Mouse (Mus musculus) liver, embryonic 11.5 days (tissue): ENCODE measurements at regions not wholly inside any gene's neighbourhood (a gene's known extent, or its start where the extent isn't known, plus 50 kb on each side); places are given as distances from the start of the nearest gene placed in this dataset.

Experiments
- ATAC-seq: fragments of 200-750 bp; cut with Nextera tagmentation; replicated peaks from 2 replicates; pipeline ENCODE4 v1.8.0; 2017; ENCODE audit warnings: moderate number of reproducible peaks, mild to moderate bottlenecking, moderate TSS enrichment, moderate library complexity; ENCODE audit not compliant: low FRiP score
- DNase-seq: peaks from one replicate; pipeline ENCODE4 v3.0.0-alpha.2; 2017; ENCODE audit warnings: low spot score
- H3K27ac ChIP-seq: fragments of 300-500 bp; sonication (generic); 2 replicates; pipeline ENCODE4 v1.5.1; 2014; ENCODE audit warnings: mild to moderate bottlenecking, low read depth, low read length, control low read depth
- H3K27me3 ChIP-seq: fragments of 300-500 bp; sonication (generic); replicated peaks from 2 replicates; pipeline ENCODE4 v1.6.1; 2014; ENCODE audit warnings: low read length, mixed read lengths; ENCODE audit not compliant: control insufficient read depth, insufficient read depth
- H3K36me3 ChIP-seq: fragments of 300-500 bp; sonication (generic); 2 replicates; pipeline ENCODE4 v1.6.1; 2014; ENCODE audit warnings: mild to moderate bottlenecking, low read length, moderate library complexity, mixed read lengths; ENCODE audit not compliant: control insufficient read depth, insufficient read depth
- H3K4me1 ChIP-seq: fragments of 300-500 bp; sonication (generic); replicated peaks from 2 replicates; pipeline ENCODE4 v1.6.1; 2014; ENCODE audit warnings: low read length, mixed read lengths; ENCODE audit not compliant: control insufficient read depth, insufficient read depth
- H3K4me2 ChIP-seq: fragments of 300-500 bp; sonication (generic); 2 replicates; pipeline ENCODE4 v1.6.1; 2014; ENCODE audit warnings: mild to moderate bottlenecking, control low read depth, moderate library complexity
- H3K4me3 ChIP-seq: fragments of 300-500 bp; sonication (generic); 2 replicates; pipeline ENCODE4 v1.5.1; 2014; ENCODE audit warnings: low read depth, low read length, control low read depth
- H3K9ac ChIP-seq: fragments of 300-500 bp; sonication (generic); 2 replicates; pipeline ENCODE4 v1.6.1; 2014; ENCODE audit warnings: low read depth, low read length, control low read depth
- H3K9me3 ChIP-seq: fragments of 300-500 bp; sonication (generic); 2 replicates; pipeline ENCODE4 v1.6.1; 2016; ENCODE audit warnings: low read length, inconsistent platforms, mixed read lengths; ENCODE audit not compliant: control insufficient read depth
- WGBS: fragments of 180-500 bp; shearing (Covaris S2); extraction: QIAGEN DNeasy Blood & Tissue Kit; methylation state at CpG from one replicate; pipeline ENCODE4 v1.1.7; 2014; 5-methylcytosine and 5-hydroxymethylcytosine counted together

- Histone ChIP-seq H3K4me2 (no peak overlapping the region), H3K9ac (no peak overlapping the region), H3K36me3 (no peaks in the 10 kb centered on the region), H3K9me3 (no peaks in the 10 kb centered on the region), H3K27me3 (no peaks in the 10 kb centered on the region), H3K4me3 (no peak overlapping the region), H3K27ac (no peak overlapping the region), H3K4me1 (no peaks in the 10 kb centered on the region)
- DNase-seq (no peak), ATAC-seq (no peak)
- 79% methylated on average over 6 of the region's 6 CpGs for WGBS
Observed at GRCm38 (mm10) chr9:61766187-61766586, 148.2 kb downstream of the Rplp1 start.

- H3K9me3 ChIP-seq, result no peaks in the 10 kb centered on the region
- H3K27ac ChIP-seq, result no peak overlapping the region
- H3K4me3 ChIP-seq, result no peak overlapping the region
- DNase-seq, result no peak
- no peaks in the 10 kb centered on the region for H3K4me1 ChIP-seq
- 39% methylated on average over 5 of the region's 5 CpGs for WGBS
- H3K27me3 ChIP-seq, result no peaks in the 10 kb centered on the region
- no peaks in the 10 kb centered on the region for H3K36me3 ChIP-seq
- no peak for ATAC-seq
- no peak overlapping the region for H3K4me2 ChIP-seq
- no peak overlapping the region for H3K9ac ChIP-seq
Observed at GRCm38 (mm10) chr9:61765366-61765765, 149.0 kb downstream of the Rplp1 start.

- Histone ChIP-seq H3K9ac (no peak overlapping the region), H3K4me3 (no peak overlapping the region)
- 73% methylated on average over 3 of the region's 3 CpGs for WGBS
Observed at GRCm38 (mm10) chr9:61757806-61758205, 156.5 kb downstream of the Rplp1 start.

GRCm38 (mm10) chr9:61756801-61757342 is 157.5 kb downstream of the Rplp1 start:
- no peaks in the 10 kb centered on the region for H3K36me3 ChIP-seq
- no peak overlapping the region for H3K9ac ChIP-seq
- no peaks in the 10 kb centered on the region for H3K4me1 ChIP-seq
- DNase-seq (no peak), ATAC-seq (no peak)
- WGBS, result 67% methylated on average over 24 of the region's 24 CpGs
- no peak overlapping the region for H3K27ac ChIP-seq
- peaks cover 9% of the 10 kb centered on the region; the same call in 1 of the 2 replicates for H3K27me3 ChIP-seq
- H3K9me3 ChIP-seq, result no peaks in the 10 kb centered on the region
- no peak overlapping the region for H3K4me2 ChIP-seq
- no peak overlapping the region for H3K4me3 ChIP-seq

More at GRCm38 (mm10) chr9:61757806-61758205, 156.5 kb downstream of the Rplp1 start:
- Histone ChIP-seq H3K36me3 (no peaks in the 10 kb centered on the region), H3K9me3 (no peaks in the 10 kb centered on the region), H3K27me3 (peaks cover 9% of the 10 kb centered on the region; the same call in 1 of the 2 replicates), H3K4me1 (no peaks in the 10 kb centered on the region), H3K4me2 (no peak overlapping the region), H3K27ac (no peak overlapping the region)
- DNase-seq (no peak), ATAC-seq (no peak)

- Histone ChIP-seq H3K4me2 (no peak overlapping the region), H3K4me1 (no peaks in the 10 kb centered on the region)
Observed at GRCm38 (mm10) chr9:61756224-61756800, 158.0 kb downstream of the Rplp1 start.

GRCm38 (mm10) chr9:61755311-61755710 is 159.0 kb downstream of the Rplp1 start:
- H3K36me3 ChIP-seq, result no peaks in the 10 kb centered on the region
- DNase-seq (no peak), ATAC-seq (no peak)
- no peaks in the 10 kb centered on the region for H3K4me1 ChIP-seq
- no peak overlapping the region for H3K4me3 ChIP-seq
- no peaks in the 10 kb centered on the region for H3K9me3 ChIP-seq
- 91% methylated on average over 3 of the region's 3 CpGs for WGBS
- H3K27ac ChIP-seq, result no peak overlapping the region
- peaks cover 9% of the 10 kb centered on the region; the same call in 1 of the 2 replicates for H3K27me3 ChIP-seq
- no peak overlapping the region for H3K4me2 ChIP-seq
- H3K9ac ChIP-seq, result no peak overlapping the region

More at GRCm38 (mm10) chr9:61756224-61756800, 158.0 kb downstream of the Rplp1 start:
- ATAC-seq, result no peak
- Histone ChIP-seq H3K36me3 (no peaks in the 10 kb centered on the region), H3K27ac (no peak overlapping the region), H3K4me3 (no peak overlapping the region), H3K9me3 (no peaks in the 10 kb centered on the region), H3K27me3 (peaks cover 9% of the 10 kb centered on the region; the same call in 1 of the 2 replicates), H3K9ac (no peak overlapping the region)
- DNase-seq, result no peak
- 58% methylated on average over 15 of the region's 15 CpGs for WGBS

GRCm38 (mm10) chr9:61753795-61754194 is 160.5 kb downstream of the Rplp1 start:
- Histone ChIP-seq H3K4me3 (no peak overlapping the region), H3K9ac (no peak overlapping the region), H3K9me3 (no peaks in the 10 kb centered on the region), H3K4me1 (no peaks in the 10 kb centered on the region), H3K27ac (no peak overlapping the region), H3K4me2 (no peak overlapping the region), H3K36me3 (no peaks in the 10 kb centered on the region), H3K27me3 (peaks cover 3% of the 10 kb centered on the region; the same call in 1 of the 2 replicates)
- no peak for ATAC-seq
- DNase-seq, result no peak
- WGBS, result 37% methylated on average over 10 of the region's 10 CpGs

- H3K27ac ChIP-seq, result no peak overlapping the region
- no peaks in the 10 kb centered on the region for H3K9me3 ChIP-seq
- no peak for ATAC-seq
- H3K9ac ChIP-seq, result no peak overlapping the region
- H3K4me2 ChIP-seq, result no peak overlapping the region
- H3K36me3 ChIP-seq, result no peaks in the 10 kb centered on the region
- H3K4me3 ChIP-seq, result no peak overlapping the region
- DNase-seq, result no peak
- H3K27me3 ChIP-seq, result peaks cover 3% of the 10 kb centered on the region; the same call in 1 of the 2 replicates
- no peaks in the 10 kb centered on the region for H3K4me1 ChIP-seq
- 75% methylated on average over 4 of the region's 4 CpGs for WGBS
Observed at GRCm38 (mm10) chr9:61749201-61749600, 165.1 kb downstream of the Rplp1 start.

- Histone ChIP-seq H3K27ac (no peak overlapping the region), H3K4me2 (no peak overlapping the region), H3K27me3 (peaks cover 3% of the 10 kb centered on the region; the same call in 1 of the 2 replicates), H3K4me1 (no peaks in the 10 kb centered on the region), H3K9me3 (no peaks in the 10 kb centered on the region), H3K9ac (no peak overlapping the region), H3K4me3 (no peak overlapping the region), H3K36me3 (no peaks in the 10 kb centered on the region)
- DNase-seq (no peak), ATAC-seq (no peak)
Observed at GRCm38 (mm10) chr9:61748416-61748815, 165.9 kb downstream of the Rplp1 start.
